ENCODE assay signal across 21 mouse cellular contexts in the genomic region with DNA sequence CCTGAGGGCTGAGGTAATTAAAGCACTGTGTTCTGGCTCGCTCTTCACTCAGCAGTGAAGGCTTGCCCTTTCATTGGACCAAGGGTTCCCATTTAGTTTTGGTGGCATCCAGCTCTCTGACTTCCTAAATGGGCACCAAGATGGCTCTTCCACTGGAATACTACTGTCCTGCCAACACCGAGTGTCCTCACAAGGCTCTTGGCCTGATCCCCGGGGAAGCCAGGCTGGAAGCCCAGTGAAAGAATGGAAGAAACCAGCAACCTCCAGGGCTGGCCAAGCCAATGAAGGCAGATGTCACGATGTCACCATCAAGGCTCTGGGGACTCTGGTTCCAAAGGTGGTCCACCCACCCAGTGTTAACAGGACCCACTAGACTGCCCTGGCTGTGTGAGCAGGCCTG. TPM values are rescaled to one million over a fixed set of nuclear protein-coding genes. Genes with fewer than 3 reads are reported as not detected.
DNase-seq lines count a peak whose midpoint lies in the region; ATAC-seq and TF ChIP-seq lines count a peak whose summit lies in the region.
"Had no signal": no experiment of that assay in that cellular context is flagged by ENCODE, and none has a peak within 500 bp of the region (broad histone marks: within the 10 kb centered on the region; RNA-seq: fewer than 3 reads in every experiment).

No protein-coding gene starts in this region.

- H3K9ac ChIP-seq in heart, adult 2 months (ENCODE audit: low read depth, low read length): no peak overlapping the region
- H3K9ac ChIP-seq: forebrain, embryonic 12.5 days; kidney, embryonic 15.5 days; lung, embryonic 15.5 days had no signal

- no peak overlapping the region for H3K27ac ChIP-seq in heart, adult 2 months
- no peak overlapping the region for H3K27ac ChIP-seq in heart, embryonic 10.5 days
- H3K27ac ChIP-seq: embryonic facial prominence, embryonic 10.5 days; forebrain, embryonic 12.5 days; kidney, embryonic 15.5 days; left cerebral cortex, adult 2 months; lung, embryonic 15.5 days; midbrain, embryonic 10.5 days had no signal

- H3K4me3 ChIP-seq in heart, adult 2 months: no peak overlapping the region
- H3K4me3 ChIP-seq in heart, embryonic 10.5 days: no peak overlapping the region
- H3K4me3 ChIP-seq: embryonic facial prominence, embryonic 10.5 days; forebrain, embryonic 12.5 days; kidney, embryonic 15.5 days; left cerebral cortex, adult 2 months; lung, embryonic 15.5 days; midbrain, embryonic 10.5 days had no signal

- H3K36me3 ChIP-seq in heart, adult 2 months (ENCODE audit: control insufficient read depth, insufficient read depth, low read length): no peaks in the 10 kb centered on the region
- H3K36me3 ChIP-seq in heart, embryonic 10.5 days: no peaks in the 10 kb centered on the region
- H3K36me3 ChIP-seq: embryonic facial prominence, embryonic 10.5 days; forebrain, embryonic 12.5 days; kidney, embryonic 15.5 days; lung, embryonic 15.5 days; midbrain, embryonic 10.5 days had no signal

- TF ChIP-seq EP300 in heart, adult 2 months (IDR thresholded peaks at IDR 0.05; ENCODE audit: insufficient read depth, low read depth, low read length): no peak

- 62% methylated on average over 4 of the region's 4 CpGs for WGBS in heart, adult 2 months
- WGBS in heart, embryonic 10.5 days: 89% methylated on average over 4 of the region's 4 CpGs

- H3K27me3 ChIP-seq in heart, adult 2 months (ENCODE audit: control insufficient read depth, insufficient read depth, low read length): no peaks in the 10 kb centered on the region
- no peaks in the 10 kb centered on the region for H3K27me3 ChIP-seq in heart, embryonic 10.5 days (ENCODE audit: insufficient read depth, poor library complexity, severe bottlenecking)
- H3K27me3 ChIP-seq: forebrain, embryonic 12.5 days; kidney, embryonic 15.5 days; lung, embryonic 15.5 days had no signal

- DNase-seq in heart, adult 2 months: peak; percentile 44 to 69
- no peak for DNase-seq in heart, embryonic 10.5 days (ENCODE audit: low spot score)
- peak; percentile 34 for DNase-seq in ovary, postnatal 36 days (ENCODE audit: low spot score)
- DNase-seq in ovary, adult 18-20 months (ENCODE audit: low spot score): no peak
- DNase-seq in gastrocnemius, postnatal 14 days: peak; percentile 55
- no peak for DNase-seq in testis, postnatal 14 days (ENCODE audit: low spot score)
- DNase-seq: cerebellum, adult 9-10 months; kidney, postnatal 4 days; layer of hippocampus, adult 9-11 months; left cerebral cortex, postnatal 4 days; liver; lung, postnatal 4 days had no signal

- no peak for TF ChIP-seq CTCF in heart, adult 2 months (IDR thresholded peaks at IDR 0.05)

- no peak for ATAC-seq in cerebellum, adult (ENCODE audit: insufficient number of reproducible peaks, low FRiP score, low TSS enrichment)
- ATAC-seq: hindbrain, embryonic 16.5 days; intestine, embryonic 16.5 days had no signal

- no peak for TF ChIP-seq POLR2A in heart, adult 2 months (IDR thresholded peaks at IDR 0.05; ENCODE audit: insufficient read depth, low read depth, low read length)

- H3K4me1 ChIP-seq in heart, adult 2 months (ENCODE audit: control insufficient read depth, insufficient read depth, low read length): no peaks in the 10 kb centered on the region; the same call in 1 of the 2 replicates
- peaks cover 15% of the 10 kb centered on the region for H3K4me1 ChIP-seq in heart, embryonic 10.5 days
- H3K4me1 ChIP-seq: embryonic facial prominence, embryonic 10.5 days; forebrain, embryonic 12.5 days; kidney, embryonic 15.5 days; lung, embryonic 15.5 days had no signal

- no peaks in the 10 kb centered on the region for H3K9me3 ChIP-seq in heart, embryonic 10.5 days
- H3K9me3 ChIP-seq: embryonic facial prominence, embryonic 10.5 days; forebrain, embryonic 12.5 days; kidney, embryonic 15.5 days; lung, embryonic 15.5 days; midbrain, embryonic 10.5 days had no signal

- intact Hi-C loops in heart, adult 2 months (cut with DNase I): loop anchor here (1.0 kb wide), 1 partner anchor 28 kb away; no protein-coding TSS in a partner anchor
- intact Hi-C loops in gastrocnemius, postnatal 14 days (cut with DNase I; ENCODE audit: low total_unique reads): no loop called here

- H3K79me2 ChIP-seq in heart, adult 2 months (replicated peaks; ENCODE audit: control insufficient read depth, insufficient read depth, low read length): no peaks in the 10 kb centered on the region

RNA-seq across cellular contexts. Expression of a gene that starts 28.5 kb away (rescaled TPM):
- 10 to 100 TPM; 47.6 to 55.1 TPM for total RNA-seq in heart, adult 2 months (2021)
- polyA plus RNA-seq in heart, adult 2 months (2012; rRNA removed): 29.0 and 33.1 TPM in 2 replicates
- 18.5 and 21.7 TPM in 2 replicates for polyA plus RNA-seq in heart, embryonic 10.5 days (2016; fragmentation: Nextera tagmentation; extraction: Ambion mirVana)
- 100 to 1,000 TPM; 133 to 139 TPM for total RNA-seq in gastrocnemius, postnatal 14 days (2021)

Comparison
In these comparisons a context has a peak if more than half of its experiments do, and no peak if none do; other contexts are left out.
1. DNase-seq: peak in heart, adult 2 months (2 of 2), ovary, postnatal 36 days (single experiment) and gastrocnemius, postnatal 14 days (single experiment); none in heart, embryonic 10.5 days (single experiment), ovary, adult 18-20 months (single experiment) and testis, postnatal 14 days (single experiment).